Mouse (Mus musculus) hindbrain, embryonic 16.5 days (tissue): ENCODE data around the gene Rln3. TPM values are rescaled to one million over a fixed set of nuclear protein-coding genes. Genes with fewer than 3 reads are reported as not detected.
A peak's percentile ranks its signal among the peaks of the same experiment; 100 is the strongest.

Experiments used
- ATAC-seq: fragments of 200-750 bp; cut with Nextera tagmentation; 2 replicates; pipeline ENCODE4 v1.8.0; 2017; ENCODE audit warnings: moderate TSS enrichment, moderate library complexity
- H3K27ac ChIP-seq: fragments of 300-500 bp; sonication (generic); 2 replicates; pipeline ENCODE4 v1.5.1; 2014; ENCODE audit warnings: low read depth, mild to moderate bottlenecking, control low read depth, low read length, moderate library complexity
- H3K27me3 ChIP-seq: fragments of 300-500 bp; sonication (generic); replicated peaks from 2 replicates; pipeline ENCODE4 v1.6.1; 2014; ENCODE audit warnings: low read length; ENCODE audit not compliant: control insufficient read depth, insufficient read depth
- H3K36me3 ChIP-seq: fragments of 300-500 bp; sonication (generic); 2 replicates; pipeline ENCODE4 v1.6.1; 2014; ENCODE audit warnings: mild to moderate bottlenecking, low read length, moderate library complexity, mixed read lengths; ENCODE audit not compliant: control insufficient read depth, insufficient read depth
- H3K4me1 ChIP-seq: fragments of 300-500 bp; sonication (generic); 2 replicates; pipeline ENCODE4 v1.6.1; 2014; ENCODE audit warnings: low read depth, low read length; ENCODE audit not compliant: control insufficient read depth, insufficient read depth
- H3K4me2 ChIP-seq: fragments of 300-500 bp; sonication (generic); 2 replicates; pipeline ENCODE4 v1.6.1; 2014; ENCODE audit warnings: mild to moderate bottlenecking, low read length, control low read depth, moderate library complexity
- H3K4me3 ChIP-seq: fragments of 300-500 bp; sonication (generic); 2 replicates; pipeline ENCODE4 v1.5.1; 2014; ENCODE audit warnings: mild to moderate bottlenecking, low read length, control low read depth, moderate library complexity
- H3K9ac ChIP-seq: fragments of 300-500 bp; sonication (generic); 2 replicates; pipeline ENCODE4 v1.6.1; 2014; ENCODE audit warnings: low read depth, mild to moderate bottlenecking, control low read depth, low read length, moderate library complexity
- H3K9me3 ChIP-seq: fragments of 300-500 bp; sonication (generic); 2 replicates; pipeline ENCODE4 v1.6.1; 2014; ENCODE audit warnings: mild to moderate bottlenecking, low read length, moderate library complexity; ENCODE audit not compliant: control insufficient read depth
- WGBS: fragments of 180-500 bp; shearing (Covaris S2); extraction: QIAGEN DNeasy Blood & Tissue Kit; methylation state at CpG from one replicate; pipeline ENCODE4 v1.1.7; 2014; 5-methylcytosine and 5-hydroxymethylcytosine counted together
- polyA plus RNA-seq: library from polyadenylated mRNA; unstranded; fragments of >200 nt; fragmentation: Nextera tagmentation; extraction: Ambion mirVana; gene quantifications from 2 replicates; pipeline ENCODE4 v1.2.1, GENCODE M21; 2015

Gene Rln3
- 1.8 TPM in 2 replicates for polyA plus RNA-seq

GRCm38 (mm10) chr8:84044900-84045299, at the start of gene Rln3:
Gene Rln3 (minus strand): TSS chr8:84045000.
- no peak within 1 kb of the TSS for H3K27ac ChIP-seq
- WGBS = 9% methylated on average over 9 of the region's 9 CpGs
- H3K4me3 ChIP-seq = no peak within 1 kb of the TSS
- peaks cover 12% of the 10 kb centered on the region for H3K4me1 ChIP-seq
- H3K27me3 ChIP-seq = peaks cover 45% of the 10 kb centered on the region
- no peaks in the 10 kb centered on the region for H3K9me3 ChIP-seq
- H3K9ac ChIP-seq = no peak within 1 kb of the TSS
- H3K36me3 ChIP-seq = no peaks in the 10 kb centered on the region
- no peak within 1 kb of the TSS for H3K4me2 ChIP-seq
- no peak for ATAC-seq

- 91% methylated on average over 8 of the region's 8 CpGs for WGBS
- H3K9me3 ChIP-seq = no peaks in the 10 kb centered on the region
- no peaks in the 10 kb centered on the region for H3K4me1 ChIP-seq
Measured at GRCm38 (mm10) chr8:84090585-84090984, 45.8 kb upstream of the Rln3 start.

GRCm38 (mm10) chr8:84089277-84089676, 44.5 kb upstream of the Rln3 start:
- 86% methylated on average over 9 of the region's 9 CpGs for WGBS
- Histone ChIP-seq H3K9me3 (no peaks in the 10 kb centered on the region), H3K4me2 (no peak overlapping the region), H3K4me3 (no peak overlapping the region), H3K4me1 (no peaks in the 10 kb centered on the region), H3K36me3 (peaks cover 27% of the 10 kb centered on the region), H3K9ac (no peak overlapping the region), H3K27ac (no peak overlapping the region), H3K27me3 (no peaks in the 10 kb centered on the region)
- ATAC-seq = no peak

More at GRCm38 (mm10) chr8:84090585-84090984, 45.8 kb upstream of the Rln3 start:
- ATAC-seq = no peak
- H3K4me3 ChIP-seq = no peak overlapping the region
- no peak overlapping the region for H3K27ac ChIP-seq
- H3K4me2 ChIP-seq = no peak overlapping the region
- peaks cover 38% of the 10 kb centered on the region for H3K36me3 ChIP-seq
- no peaks in the 10 kb centered on the region for H3K27me3 ChIP-seq
- no peak overlapping the region for H3K9ac ChIP-seq

- peaks cover 28% of the 10 kb centered on the region for H3K36me3 ChIP-seq
- H3K27ac ChIP-seq = no peak overlapping the region
- no peaks in the 10 kb centered on the region for H3K27me3 ChIP-seq
Measured at GRCm38 (mm10) chr8:84087821-84088220, 43.0 kb upstream of the Rln3 start.

GRCm38 (mm10) chr8:84087156-84087555, 42.4 kb upstream of the Rln3 start:
- Histone ChIP-seq H3K27me3 (no peaks in the 10 kb centered on the region), H3K4me3 (no peak overlapping the region), H3K9me3 (no peaks in the 10 kb centered on the region), H3K9ac (no peak overlapping the region), H3K4me2 (no peak overlapping the region), H3K36me3 (peaks cover 29% of the 10 kb centered on the region), H3K4me1 (no peaks in the 10 kb centered on the region), H3K27ac (no peak overlapping the region)
- WGBS = 93% methylated on average over 7 of the region's 7 CpGs
- ATAC-seq = no peak

More at GRCm38 (mm10) chr8:84087821-84088220, 43.0 kb upstream of the Rln3 start:
- no peaks in the 10 kb centered on the region for H3K4me1 ChIP-seq
- H3K4me3 ChIP-seq = no peak overlapping the region
- H3K9me3 ChIP-seq = no peaks in the 10 kb centered on the region
- WGBS = 93% methylated on average over 14 of the region's 14 CpGs
- no peak for ATAC-seq
- H3K4me2 ChIP-seq = no peak overlapping the region
- H3K9ac ChIP-seq = no peak overlapping the region

GRCm38 (mm10) chr8:84084341-84085115, 39.7 kb upstream of the Rln3 start:
- Histone ChIP-seq H3K36me3 (peaks cover 38% of the 10 kb centered on the region), H3K9ac (peak overlapping the region; percentile 41; the same call in 1 of the 2 replicates)
- WGBS = 29% methylated on average over 42 of the region's 42 CpGs

GRCm38 (mm10) chr8:84083829-84084241, 39.0 kb upstream of the Rln3 start:
- no peak overlapping the region for H3K4me2 ChIP-seq
- H3K27me3 ChIP-seq = no peaks in the 10 kb centered on the region
- H3K4me1 ChIP-seq = no peaks in the 10 kb centered on the region
- H3K36me3 ChIP-seq = peaks cover 38% of the 10 kb centered on the region
- 20% methylated on average over 8 of the region's 8 CpGs for WGBS
- ATAC-seq = peak; percentile 43; the same call in 1 of the 2 replicates
- no peak overlapping the region for H3K4me3 ChIP-seq
- H3K9me3 ChIP-seq = no peaks in the 10 kb centered on the region
- H3K9ac ChIP-seq = 0 out of 2 replicates have a peak overlapping the region, but pooled peaks have one; percentile 7
- H3K27ac ChIP-seq = no peak overlapping the region

More at GRCm38 (mm10) chr8:84084341-84085115, 39.7 kb upstream of the Rln3 start:
- Histone ChIP-seq H3K27ac (no peak overlapping the region), H3K27me3 (no peaks in the 10 kb centered on the region), H3K9me3 (no peaks in the 10 kb centered on the region), H3K4me2 (no peak overlapping the region; the same call in 1 of the 2 replicates), H3K4me1 (no peaks in the 10 kb centered on the region), H3K4me3 (no peak overlapping the region)
- ATAC-seq = no peak; the same call in 1 of the 2 replicates

GRCm38 (mm10) chr8:84079206-84079605, 34.4 kb upstream of the Rln3 start:
- no peaks in the 10 kb centered on the region for H3K27me3 ChIP-seq
- H3K4me2 ChIP-seq = no peak overlapping the region
- H3K9me3 ChIP-seq = no peaks in the 10 kb centered on the region
- no peak overlapping the region for H3K4me3 ChIP-seq
- H3K4me1 ChIP-seq = no peaks in the 10 kb centered on the region
- H3K36me3 ChIP-seq = peaks cover 30% of the 10 kb centered on the region
- H3K9ac ChIP-seq = no peak overlapping the region
- 86% methylated on average over 5 of the region's 5 CpGs for WGBS
- H3K27ac ChIP-seq = no peak overlapping the region
- no peak for ATAC-seq

GRCm38 (mm10) chr8:84076849-84077248, 32.0 kb upstream of the Rln3 start:
- H3K4me1 ChIP-seq = peaks cover 11% of the 10 kb centered on the region
- H3K9me3 ChIP-seq = no peaks in the 10 kb centered on the region
- WGBS = 98% methylated on average over 3 of the region's 3 CpGs
- no peak overlapping the region for H3K27ac ChIP-seq
- no peak for ATAC-seq
- H3K4me3 ChIP-seq = no peak overlapping the region
- H3K4me2 ChIP-seq = no peak overlapping the region
- no peak overlapping the region for H3K9ac ChIP-seq
- H3K27me3 ChIP-seq = no peaks in the 10 kb centered on the region
- peaks cover 12% of the 10 kb centered on the region for H3K36me3 ChIP-seq
